Mouse (Mus musculus): ENCODE results near the gene Ciapin1. TPM values are rescaled to one million over a fixed set of nuclear protein-coding genes. Genes with fewer than 3 reads are reported as not detected.

Ciapin1 gene
- total RNA-seq, 2 experiments from 2014 or later, result 45.7 to 72.3 TPM

GRCm38 (mm10) chr8:94810855-94811254 lies 27.3 kb downstream of the Ciapin1 start:
- no peak for ATAC-seq (replicated peaks; ENCODE audit: poor library complexity, severe bottlenecking)

- peak; percentile 20 for ATAC-seq (replicated peaks; ENCODE audit: poor library complexity, severe bottlenecking)
Measured at GRCm38 (mm10) chr8:94810153-94810552, 28.0 kb downstream of the Ciapin1 start, which contains the start of gene Ccl17. Gene Ccl17 (plus strand): TSS chr8:94810453.

GRCm38 (mm10) chr8:94808372-94808771 lies 29.8 kb downstream of the Ciapin1 start:
- no peak for ATAC-seq (replicated peaks; ENCODE audit: poor library complexity, severe bottlenecking)

- ATAC-seq (replicated peaks; ENCODE audit: poor library complexity, severe bottlenecking), result no peak
Measured at GRCm38 (mm10) chr8:94807506-94807905, 30.7 kb downstream of the Ciapin1 start.

GRCm38 (mm10) chr8:94805811-94806210 lies 32.3 kb downstream of the Ciapin1 start:
- no peak for ATAC-seq (replicated peaks; ENCODE audit: poor library complexity, severe bottlenecking)

- peak; percentile 78 for ATAC-seq (replicated peaks; ENCODE audit: poor library complexity, severe bottlenecking)
Measured at GRCm38 (mm10) chr8:94804546-94805340, 33.4 kb downstream of the Ciapin1 start.

- no peak for ATAC-seq (replicated peaks; ENCODE audit: poor library complexity, severe bottlenecking)
Measured at GRCm38 (mm10) chr8:94803551-94803950, 34.6 kb downstream of the Ciapin1 start.

- peak; percentile 73 for ATAC-seq (replicated peaks; ENCODE audit: poor library complexity, severe bottlenecking)
Measured at GRCm38 (mm10) chr8:94802375-94802774, 35.8 kb downstream of the Ciapin1 start.

GRCm38 (mm10) chr8:94801293-94802095 lies 36.7 kb downstream of the Ciapin1 start:
- ATAC-seq (replicated peaks; ENCODE audit: poor library complexity, severe bottlenecking), result peak; percentile 24

- peak; percentile 43 for ATAC-seq (replicated peaks; ENCODE audit: poor library complexity, severe bottlenecking)
Measured at GRCm38 (mm10) chr8:94800278-94800968, 37.7 kb downstream of the Ciapin1 start.

- no peak for ATAC-seq (replicated peaks; ENCODE audit: poor library complexity, severe bottlenecking)
Measured at GRCm38 (mm10) chr8:94794782-94795181, 43.4 kb downstream of the Ciapin1 start.

GRCm38 (mm10) chr8:94794368-94794767 lies 43.8 kb downstream of the Ciapin1 start:
- ATAC-seq (replicated peaks; ENCODE audit: poor library complexity, severe bottlenecking), result no peak

- ATAC-seq (replicated peaks; ENCODE audit: poor library complexity, severe bottlenecking), result no peak
Measured at GRCm38 (mm10) chr8:94789256-94789955, 48.8 kb downstream of the Ciapin1 start.

GRCm38 (mm10) chr8:94787524-94788501 lies 50.3 kb downstream of the Ciapin1 start:
- no peak for ATAC-seq (replicated peaks; ENCODE audit: poor library complexity, severe bottlenecking)

- no peak for ATAC-seq (replicated peaks; ENCODE audit: poor library complexity, severe bottlenecking)
Measured at GRCm38 (mm10) chr8:94785995-94786595, 52.1 kb downstream of the Ciapin1 start.

GRCm38 (mm10) chr8:94785247-94785985 lies 52.7 kb downstream of the Ciapin1 start:
- ATAC-seq (replicated peaks; ENCODE audit: poor library complexity, severe bottlenecking), result peak; percentile 75

GRCm38 (mm10) chr8:94783890-94784289 lies 54.3 kb downstream of the Ciapin1 start:
- ATAC-seq (replicated peaks; ENCODE audit: poor library complexity, severe bottlenecking), result no peak

GRCm38 (mm10) chr8:94781838-94782235 lies 56.3 kb downstream of the Ciapin1 start:
- no peak for ATAC-seq (replicated peaks; ENCODE audit: poor library complexity, severe bottlenecking)

All from granulocyte monocyte progenitor cell, adult 5-6 weeks (primary cell).